Mouse (Mus musculus): ENCODE results near the gene C2cd2l.

DNA sequence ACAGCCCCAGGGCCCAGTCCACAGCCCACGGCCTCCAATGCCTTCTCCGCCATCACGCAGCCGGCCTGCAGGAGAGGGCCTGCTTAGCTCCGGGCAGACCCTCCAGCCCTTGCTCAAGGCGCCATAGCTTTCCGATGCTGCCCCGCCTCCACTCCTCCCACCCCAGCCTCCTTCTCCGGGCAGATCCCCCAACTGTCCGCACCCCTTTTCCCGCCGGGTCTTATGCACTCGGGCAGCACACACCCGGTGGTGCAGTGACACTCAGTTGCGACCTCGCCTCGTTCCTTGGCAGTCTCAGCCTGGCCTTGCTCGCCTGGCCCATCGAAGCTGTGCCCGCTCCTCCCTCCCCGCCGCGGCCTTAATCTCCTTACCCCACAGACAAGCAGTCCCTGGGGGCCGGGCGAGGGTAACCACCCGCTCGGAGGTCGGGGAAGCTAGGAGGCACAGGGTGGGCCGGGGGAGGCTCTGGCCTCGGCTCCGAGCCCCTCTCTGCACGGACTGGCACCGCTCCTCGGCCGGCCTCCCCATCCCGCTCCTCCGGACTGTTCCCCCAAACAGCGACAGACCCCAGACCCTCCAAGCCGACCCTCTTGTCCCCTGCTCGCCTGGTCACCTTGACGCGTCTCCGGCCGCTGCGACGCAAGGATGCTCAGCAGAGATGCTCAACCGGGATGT is 32.5 kb downstream of the C2cd2l start:
- TF ChIP-seq CTCF (conservative IDR thresholded peaks at IDR 0.05; ENCODE audit: low read length) (no peak), NANOG (IDR thresholded peaks at IDR 0.05; ENCODE audit: borderline replicate concordance, low read length) (no peak), POU5F1 (IDR thresholded peaks at IDR 0.05; ENCODE audit: borderline replicate concordance, low read length) (no peak)
